21 mouse cellular contexts compared by ENCODE assay signal in the genomic region with DNA sequence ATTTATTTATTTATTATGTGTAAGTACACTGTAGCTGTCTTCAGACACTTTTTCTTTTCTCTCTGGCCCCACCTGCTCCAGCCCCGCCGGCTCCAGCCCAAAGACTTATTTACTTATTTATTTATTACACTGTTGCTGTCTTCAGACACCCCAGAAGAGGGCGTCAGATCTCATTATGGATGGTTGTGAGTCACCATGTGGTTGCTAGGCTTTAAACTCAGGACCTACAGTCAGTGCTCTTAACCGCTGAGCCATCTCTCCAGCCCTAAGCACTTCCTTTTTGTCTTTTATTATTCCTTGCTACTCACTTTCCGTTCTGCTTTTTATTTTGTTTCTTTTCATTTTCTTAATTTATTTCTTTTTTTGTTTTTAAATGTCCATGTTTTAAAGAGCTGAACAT. TPM values are rescaled to one million over a fixed set of nuclear protein-coding genes. Genes with fewer than 3 reads are reported as not detected.
DNase-seq lines count a peak whose midpoint lies in the region; ATAC-seq and TF ChIP-seq lines count a peak whose summit lies in the region.
"Had no signal": no experiment of that assay in that cellular context is flagged by ENCODE, and none has a peak within 500 bp of the region (broad histone marks: within the 10 kb centered on the region; RNA-seq: fewer than 3 reads in every experiment).

No protein-coding gene starts in this region.

- H3K4me2 ChIP-seq in midbrain, postnatal 0 days (ENCODE audit: low read depth, low read length, poor library complexity, severe bottlenecking), result no peak overlapping the region
- no peak overlapping the region for H3K4me2 ChIP-seq in midbrain, embryonic 15.5 days
- no peak overlapping the region for H3K4me2 ChIP-seq in CH12.LX (ENCODE audit: insufficient read depth, low read depth, poor library complexity, severe bottlenecking)
- no peak overlapping the region for H3K4me2 ChIP-seq in stomach, postnatal 0 days (replicated peaks; ENCODE audit: low read depth)
- H3K4me2 ChIP-seq: forebrain, embryonic 13.5 days; heart, embryonic 12.5 days; hindbrain, embryonic 12.5 days had no signal

- no peak for ATAC-seq in midbrain, postnatal 0 days (ENCODE audit: low FRiP score)
- no peak for ATAC-seq in midbrain, embryonic 15.5 days (replicated peaks)
- no peak for ATAC-seq in stomach, postnatal 0 days (ENCODE audit: low FRiP score, low TSS enrichment)
- ATAC-seq: forebrain, embryonic 13.5 days; forebrain, postnatal 0 days; hindbrain, embryonic 16.5 days; inflammation-experienced regulatory T-cells, adult 6 months had no signal

- TF ChIP-seq RAD21 in CH12.LX (IDR thresholded peaks at IDR 0.05; ENCODE audit: low read depth, low read length), result no peak

- H3K27ac ChIP-seq in midbrain, postnatal 0 days (ENCODE audit: low read depth, low read length), result no peak overlapping the region
- no peak overlapping the region for H3K27ac ChIP-seq in midbrain, embryonic 15.5 days
- no peak overlapping the region for H3K27ac ChIP-seq in CH12.LX (ENCODE audit: insufficient read depth, low read depth)
- no peak overlapping the region for H3K27ac ChIP-seq in bone marrow macrophage, adult 2 months (ENCODE audit: insufficient read depth, low read depth, low read length)
- no peak overlapping the region for H3K27ac ChIP-seq in stomach, postnatal 0 days (replicated peaks)
- H3K27ac ChIP-seq in hindbrain, embryonic 10.5 days, result no peak overlapping the region
- H3K27ac ChIP-seq: embryonic facial prominence, embryonic 10.5 days; forebrain, embryonic 13.5 days; hindbrain, embryonic 12.5 days had no signal

- H3K9ac ChIP-seq in midbrain, postnatal 0 days (replicated peaks; ENCODE audit: low read length, poor library complexity, severe bottlenecking), result no peak overlapping the region
- no peak overlapping the region for H3K9ac ChIP-seq in midbrain, embryonic 15.5 days
- no peak overlapping the region for H3K9ac ChIP-seq in CH12.LX (ENCODE audit: insufficient read depth, low read depth)
- H3K9ac ChIP-seq in stomach, postnatal 0 days (ENCODE audit: low read length), result no peak overlapping the region
- H3K9ac ChIP-seq: forebrain, embryonic 13.5 days; forebrain, postnatal 0 days; heart, embryonic 12.5 days; hindbrain, embryonic 12.5 days had no signal

- TF ChIP-seq EP300 in CH12.LX (IDR thresholded peaks at IDR 0.05; ENCODE audit: low read length), result no peak
- TF ChIP-seq EP300 in stomach, postnatal 0 days (optimal IDR thresholded peaks at IDR 0.05), result no peak

- no peak overlapping the region for H3K4me3 ChIP-seq in midbrain, postnatal 0 days (ENCODE audit: low read depth, low read length)
- H3K4me3 ChIP-seq in midbrain, embryonic 15.5 days, result no peak overlapping the region
- no peak overlapping the region for H3K4me3 ChIP-seq in CH12.LX (replicated peaks in 1 of 3; ENCODE audit: low read depth in 2 of 3, low read length in 2 of 3, poor library complexity in 1 of 3)
- no peak overlapping the region for H3K4me3 ChIP-seq in bone marrow macrophage, adult 2 months (ENCODE audit: insufficient read depth, low read length)
- no peak overlapping the region for H3K4me3 ChIP-seq in stomach, postnatal 0 days (ENCODE audit: low read depth, low read length)
- no peak overlapping the region for H3K4me3 ChIP-seq in hindbrain, embryonic 10.5 days
- H3K4me3 ChIP-seq: embryonic facial prominence, embryonic 10.5 days; forebrain, embryonic 13.5 days; heart, embryonic 12.5 days; hindbrain, embryonic 12.5 days had no signal

- H3K4me1 ChIP-seq in midbrain, postnatal 0 days (ENCODE audit: insufficient read depth, low read length), result no peaks in the 10 kb centered on the region
- H3K4me1 ChIP-seq in midbrain, embryonic 15.5 days, result no peaks in the 10 kb centered on the region
- peaks cover 0 to 7% of the 10 kb centered on the region in 2 experiments; a peak in 2 of 4 replicates for H3K4me1 ChIP-seq in CH12.LX (ENCODE audit: control insufficient read depth in 1 of 2, insufficient read depth in 2 of 2)
- H3K4me1 ChIP-seq in bone marrow macrophage, adult 2 months (ENCODE audit: control insufficient read depth, insufficient read depth, low read length), result peaks cover 9% of the 10 kb centered on the region
- no peaks in the 10 kb centered on the region for H3K4me1 ChIP-seq in stomach, postnatal 0 days (replicated peaks; ENCODE audit: control insufficient read depth, insufficient read depth)
- H3K4me1 ChIP-seq in hindbrain, embryonic 10.5 days (replicated peaks), result no peaks in the 10 kb centered on the region
- H3K4me1 ChIP-seq: embryonic facial prominence, embryonic 10.5 days; forebrain, embryonic 13.5 days; heart, embryonic 12.5 days; hindbrain, embryonic 12.5 days had no signal

- no peaks in the 10 kb centered on the region for H3K9me3 ChIP-seq in midbrain, postnatal 0 days (ENCODE audit: low read length)
- no peaks in the 10 kb centered on the region for H3K9me3 ChIP-seq in midbrain, embryonic 15.5 days
- no peaks in the 10 kb centered on the region for H3K9me3 ChIP-seq in CH12.LX (replicated peaks; ENCODE audit: low read length)
- H3K9me3 ChIP-seq in stomach, postnatal 0 days (ENCODE audit: control insufficient read depth, low read length), result no peaks in the 10 kb centered on the region
- no peaks in the 10 kb centered on the region for H3K9me3 ChIP-seq in hindbrain, embryonic 10.5 days
- H3K9me3 ChIP-seq: embryonic facial prominence, embryonic 10.5 days; forebrain, embryonic 13.5 days; G1E; heart, embryonic 12.5 days; hindbrain, embryonic 12.5 days had no signal

- WGBS in midbrain, postnatal 0 days, result 48% methylated on average over 5 of the region's 5 CpGs
- 46% methylated on average over 5 of the region's 5 CpGs for WGBS in midbrain, embryonic 15.5 days
- 51% methylated on average over 5 of the region's 5 CpGs for WGBS in stomach, postnatal 0 days
- 53% methylated on average over 5 of the region's 5 CpGs for WGBS in hindbrain, embryonic 10.5 days

- TF ChIP-seq POLR2A in CH12.LX (IDR thresholded peaks at IDR 0.05; ENCODE audit: low read depth, low read length), result no peak
- TF ChIP-seq POLR2A in bone marrow macrophage, adult 2 months (IDR thresholded peaks at IDR 0.05; ENCODE audit: borderline replicate concordance, low read depth, low read length), result no peak

- no peak for DNase-seq in midbrain, postnatal 0 days (ENCODE audit: low spot score)
- peak; percentile 6 for DNase-seq in CH12.LX (ENCODE audit: extremely low read depth)
- no peak for DNase-seq in stomach, postnatal 0 days (ENCODE audit: low spot score)
- no peak for DNase-seq in cerebellum, postnatal 4 days (ENCODE audit: low spot score in 2 of 2)
- no peak for DNase-seq in hindbrain, embryonic 10.5 days (ENCODE audit: low spot score)
- DNase-seq in urinary bladder, postnatal 14 days (ENCODE audit: low spot score), result no peak
- DNase-seq: adrenal gland, adult 2 months; adrenal gland, postnatal 25 days; cerebellum, adult 8-10 months; cerebellum, postnatal 14 days; forebrain, postnatal 0 days; gastrocnemius, postnatal 14 days had no signal

- H3K36me3 ChIP-seq in midbrain, postnatal 0 days (ENCODE audit: insufficient read depth, low read length), result no peaks in the 10 kb centered on the region
- H3K36me3 ChIP-seq in midbrain, embryonic 15.5 days (replicated peaks), result no peaks in the 10 kb centered on the region
- no peaks in the 10 kb centered on the region for H3K36me3 ChIP-seq in CH12.LX (replicated peaks in 1 of 2; ENCODE audit: control insufficient read depth in 1 of 2, insufficient read depth in 1 of 2, low read length in 1 of 2)
- no peaks in the 10 kb centered on the region for H3K36me3 ChIP-seq in stomach, postnatal 0 days (ENCODE audit: control insufficient read depth, insufficient read depth, low read length)
- H3K36me3 ChIP-seq in hindbrain, embryonic 10.5 days, result no peaks in the 10 kb centered on the region
- H3K36me3 ChIP-seq: embryonic facial prominence, embryonic 10.5 days; G1E; heart, embryonic 12.5 days; hindbrain, embryonic 12.5 days had no signal

- H3K79me2 ChIP-seq in CH12.LX (replicated peaks; ENCODE audit: control insufficient read depth, extremely low read depth, insufficient read depth, poor library complexity, severe bottlenecking), result no peaks in the 10 kb centered on the region

- in situ Hi-C loops in CH12.LX (cut with MboI; ENCODE audit: low pct_ligation_motif_present, low pct_unique_long_range_greater_than_20kb, low sequenced_read_pairs), result loop anchor here (25.0 kb wide), 1 partner anchor 326 kb away; no protein-coding TSS in a partner anchor

- TF ChIP-seq CTCF in midbrain, postnatal 0 days (IDR thresholded peaks at IDR 0.05), result peak; percentile 8; the same call in 1 of the 2 replicates
- peak in 1 of 2 experiments; percentile 12; a peak in 1 of 4 replicates for TF ChIP-seq CTCF in CH12.LX (conservative IDR thresholded peaks at IDR 0.05 in 1 of 2, IDR thresholded peaks at IDR 0.05 in 1 of 2; ENCODE audit: low read depth in 2 of 2, low read length in 2 of 2)
- TF ChIP-seq CTCF in bone marrow macrophage, adult 2 months (IDR thresholded peaks at IDR 0.05; ENCODE audit: low read depth, low read length), result peak; percentile 30; the same call in 1 of the 2 replicates
- TF ChIP-seq CTCF in stomach, postnatal 0 days (IDR thresholded peaks at IDR 0.05; ENCODE audit: low read depth), result peak; percentile 20; the same call in 1 of the 2 replicates

- dilution Hi-C loops in CH12.LX (cut with MboI; ENCODE audit: extremely low pct_ligation_motif_present, extremely low pct_unique_long_range_greater_than_20kb, low sequenced_read_pairs), result no loop called here

- H3K27me3 ChIP-seq in midbrain, postnatal 0 days (ENCODE audit: insufficient read depth, low read length), result no peaks in the 10 kb centered on the region
- H3K27me3 ChIP-seq in midbrain, embryonic 15.5 days (replicated peaks), result no peaks in the 10 kb centered on the region
- no peaks in the 10 kb centered on the region for H3K27me3 ChIP-seq in CH12.LX (replicated peaks)
- no peaks in the 10 kb centered on the region for H3K27me3 ChIP-seq in stomach, postnatal 0 days (ENCODE audit: control insufficient read depth, insufficient read depth, low read length)
- no peaks in the 10 kb centered on the region for H3K27me3 ChIP-seq in hindbrain, embryonic 10.5 days (ENCODE audit: insufficient read depth, poor library complexity, severe bottlenecking)
- H3K27me3 ChIP-seq: forebrain, embryonic 13.5 days; heart, embryonic 12.5 days; hindbrain, embryonic 12.5 days had no signal

TF ChIP-seq in CH12.LX, 34 proteins besides CTCF, POLR2A, EP300 and RAD21 (continues in another document):
- TF ChIP-seq NRF1 (IDR thresholded peaks at IDR 0.05; ENCODE audit: low read depth, low read length), result no peak

RNA-seq across cellular contexts. Expression of gene Hebp2, which starts 15.6 kb away (rescaled TPM):
- 5.8 and 5.9 TPM in 2 replicates for total RNA-seq in midbrain, postnatal 0 days (2014; rRNA removed)
- polyA plus RNA-seq in midbrain, postnatal 0 days (2015; fragmentation: Nextera tagmentation; extraction: Ambion mirVana), result 10.1 and 10.4 TPM in 2 replicates
- 8.3 and 9.1 TPM in 2 replicates for polyA plus RNA-seq in midbrain, embryonic 15.5 days (2015; fragmentation: Nextera tagmentation; extraction: Ambion mirVana)
- total RNA-seq in CH12.LX (2012; rRNA removed), result 0.08 TPM in 1 of 2 replicates, not detected in the other
- total RNA-seq in CH12.LX (2014; rRNA removed), result not detected in 2 replicates
- polyA plus RNA-seq in CH12.LX (2012; ENCODE audit: insufficient read length, low read depth), result not detected in 2 replicates
- 0.44 TPM in 1 of 2 replicates, not detected in the other for polyA plus RNA-seq in bone marrow macrophage, adult 2 months (2012; ENCODE audit: insufficient read depth, insufficient read length, missing spikeins)
- 112 and 129 TPM in 2 replicates for polyA plus RNA-seq in stomach, postnatal 0 days (2015; fragmentation: Nextera tagmentation; extraction: Ambion mirVana)
- polyA plus RNA-seq in hindbrain, embryonic 10.5 days (2016; fragmentation: Nextera tagmentation; extraction: Ambion mirVana), result 15.1 and 15.8 TPM in 2 replicates
- total RNA-seq: G1E had no signal
- polyA plus RNA-seq: G1E; inflammation-experienced regulatory T-cells, adult 6 months had no signal
